Mouse (Mus musculus): ENCODE data around the gene Ccdc170. TPM values are rescaled to one million over a fixed set of nuclear protein-coding genes. Genes with fewer than 3 reads are reported as not detected.
"Not testable (repeated sequence)": the region's sequence is repeated elsewhere in the genome, so short reads cannot be mapped to it uniquely, and the experiment has no call there.

The Ccdc170 gene
- polyA plus RNA-seq, 1 experiment: not detected

GRCm38 (mm10) chr10:4600796-4601474, 118.6 kb downstream of the Ccdc170 start:
- TF ChIP-seq CTCF (IDR thresholded peaks at IDR 0.05; ENCODE audit: insufficient read depth, low read depth, low read length) (no peak), POLR2A (IDR thresholded peaks at IDR 0.05; ENCODE audit: insufficient read depth, low read depth, low read length) (no peak)
- H3K4me1 ChIP-seq (ENCODE audit: control insufficient read depth, insufficient read depth, low read length): no peaks in the 10 kb centered on the region
- H3K4me3 ChIP-seq (ENCODE audit: insufficient read depth, low read depth, low read length): no peak overlapping the region
- WGBS: 73% methylated on average over 2 of the region's 2 CpGs
- no peak overlapping the region for H3K27ac ChIP-seq (ENCODE audit: insufficient read depth, low read depth, low read length)

- not testable (repeated sequence) for H3K4me3 ChIP-seq (ENCODE audit: insufficient read depth, low read depth, low read length); H3K4me1 ChIP-seq (ENCODE audit: control insufficient read depth, insufficient read depth, low read length); H3K27ac ChIP-seq (ENCODE audit: insufficient read depth, low read depth, low read length)
Measured at GRCm38 (mm10) chr10:4601612-4602011, 119.3 kb downstream of the Ccdc170 start.

DNA sequence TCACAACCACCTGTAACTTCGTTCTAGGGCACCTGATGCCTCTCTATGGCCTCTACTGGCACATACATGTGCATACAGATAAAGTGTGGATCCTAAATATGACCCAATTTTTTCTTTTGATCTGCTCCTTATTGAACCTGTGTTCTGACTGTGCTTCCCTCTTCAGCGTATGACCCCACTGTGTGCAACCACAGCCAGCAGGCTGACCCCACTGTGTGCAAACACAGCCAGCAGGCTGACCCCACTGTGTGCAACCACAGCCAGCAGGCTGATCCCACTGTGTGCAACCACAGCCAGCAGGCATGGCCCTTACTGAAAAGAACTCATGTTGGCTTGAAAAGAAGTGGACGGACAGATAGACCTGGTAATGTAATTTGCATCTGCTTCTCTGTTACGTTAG, 120.2 kb downstream of the Ccdc170 start:
- H3K4me3 ChIP-seq (ENCODE audit: insufficient read depth, low read depth, low read length): no peak overlapping the region
- no peak for TF ChIP-seq POLR2A (IDR thresholded peaks at IDR 0.05; ENCODE audit: insufficient read depth, low read depth, low read length)
- TF ChIP-seq CTCF (IDR thresholded peaks at IDR 0.05; ENCODE audit: insufficient read depth, low read depth, low read length): no peak
- H3K27ac ChIP-seq (ENCODE audit: insufficient read depth, low read depth, low read length): no peak overlapping the region
- 74% methylated on average over 4 of the region's 4 CpGs for WGBS
- H3K4me1 ChIP-seq (ENCODE audit: control insufficient read depth, insufficient read depth, low read length): no peaks in the 10 kb centered on the region

- WGBS: 71% methylated on average over 4 of the region's 4 CpGs
- Histone ChIP-seq H3K27ac (ENCODE audit: insufficient read depth, low read depth, low read length) (no peak overlapping the region), H3K4me3 (ENCODE audit: insufficient read depth, low read depth, low read length) (no peak overlapping the region), H3K4me1 (ENCODE audit: control insufficient read depth, insufficient read depth, low read length) (no peaks in the 10 kb centered on the region)
- TF ChIP-seq POLR2A (IDR thresholded peaks at IDR 0.05; ENCODE audit: insufficient read depth, low read depth, low read length) (no peak), CTCF (IDR thresholded peaks at IDR 0.05; ENCODE audit: insufficient read depth, low read depth, low read length) (no peak)
Measured at GRCm38 (mm10) chr10:4604527-4605209, 122.4 kb downstream of the Ccdc170 start.

DNA sequence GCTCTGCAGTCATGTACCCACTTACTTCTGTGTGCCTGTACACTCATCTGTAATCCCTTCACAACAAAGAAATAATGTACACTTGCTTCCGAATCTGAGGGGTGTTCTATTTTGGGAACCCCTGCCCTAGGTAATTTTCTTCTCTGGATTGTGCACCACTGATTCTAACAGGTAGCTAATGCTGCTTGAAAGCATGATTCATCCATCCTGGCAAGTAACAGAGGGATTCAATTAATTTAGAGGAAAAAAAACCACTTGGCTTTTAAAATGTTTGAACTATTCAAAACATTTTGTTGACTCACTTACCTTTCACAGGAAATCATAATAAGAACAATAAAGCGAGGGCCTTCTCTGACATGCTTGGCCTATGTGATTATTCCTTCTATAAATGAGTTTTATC, 127.9 kb downstream of the Ccdc170 start:
- no peak overlapping the region for H3K4me3 ChIP-seq (ENCODE audit: insufficient read depth, low read depth, low read length)
- WGBS: 60% methylated on average over 2 of the region's 2 CpGs
- TF ChIP-seq POLR2A (IDR thresholded peaks at IDR 0.05; ENCODE audit: insufficient read depth, low read depth, low read length): no peak
- TF ChIP-seq CTCF (IDR thresholded peaks at IDR 0.05; ENCODE audit: insufficient read depth, low read depth, low read length): no peak
- H3K27ac ChIP-seq (ENCODE audit: insufficient read depth, low read depth, low read length): no peak overlapping the region
- peaks cover 5% of the 10 kb centered on the region; the same call in 1 of the 2 replicates for H3K4me1 ChIP-seq (ENCODE audit: control insufficient read depth, insufficient read depth, low read length)

DNA sequence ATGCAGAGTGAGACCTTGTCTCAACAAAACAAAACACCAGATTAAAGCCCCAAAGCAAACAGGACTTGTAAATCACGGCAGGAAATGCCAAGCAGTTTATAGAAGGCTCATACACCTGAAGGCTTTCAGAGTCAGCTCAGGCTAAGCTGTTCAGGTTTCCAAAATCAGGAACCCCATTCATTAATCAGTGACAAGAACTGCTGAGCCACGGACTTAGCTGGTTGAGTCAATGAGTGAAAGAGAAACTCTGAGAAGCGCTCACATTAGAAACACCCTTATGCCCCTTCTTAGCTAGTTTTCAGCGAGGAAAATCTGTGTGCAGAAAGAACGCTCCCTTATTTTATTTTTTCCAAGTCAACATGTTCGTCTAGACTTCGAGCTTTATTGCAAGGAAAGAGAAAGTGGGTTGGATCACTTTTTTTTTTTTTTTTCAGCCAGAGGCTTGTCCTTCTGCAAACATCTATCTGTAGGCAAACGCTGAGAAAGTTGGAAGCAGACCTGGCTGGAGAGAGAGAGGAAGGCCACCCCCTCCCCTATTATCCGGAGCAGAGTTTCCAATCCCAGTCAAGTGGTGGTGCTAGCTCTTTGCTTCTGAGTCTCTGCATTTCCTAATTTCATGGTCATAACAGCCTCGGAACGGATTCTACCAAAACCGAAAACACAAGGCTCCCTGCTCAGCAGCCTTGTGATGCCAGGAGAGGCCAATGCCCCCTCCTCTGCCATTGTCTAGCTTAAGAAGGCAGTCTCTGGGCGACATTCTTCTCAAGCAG, 129.3 kb downstream of the Ccdc170 start, which contains the start of gene Esr1:
Gene Esr1, plus strand, starts transcription at position 208 of the 770 bp plus-strand sequence.
- Histone ChIP-seq H3K4me1 (ENCODE audit: control insufficient read depth, insufficient read depth, low read length) (peaks cover 5% of the 10 kb centered on the region; the same call in 1 of the 2 replicates), H3K27ac (ENCODE audit: insufficient read depth, low read depth, low read length) (no peak within 1 kb of the TSS), H3K4me3 (ENCODE audit: insufficient read depth, low read depth, low read length) (peak within 1 kb of the TSS; percentile 25)
- TF ChIP-seq CTCF (IDR thresholded peaks at IDR 0.05; ENCODE audit: insufficient read depth, low read depth, low read length) (no peak), POLR2A (IDR thresholded peaks at IDR 0.05; ENCODE audit: insufficient read depth, low read depth, low read length) (no peak)
- WGBS: 24% methylated on average over 13 of the region's 13 CpGs

Other genes starting within 250 kb of the Ccdc170 start
- not detected in 2 replicates for gene Akap12, start 216.1 kb upstream of the Ccdc170 start, polyA plus RNA-seq (2012; ENCODE audit: insufficient read depth, insufficient read length, low replicate concordance, missing spikeins)
- not detected in 2 replicates for gene Zbtb2, start 94.4 kb upstream of the Ccdc170 start, polyA plus RNA-seq (2012; ENCODE audit: insufficient read depth, insufficient read length, low replicate concordance, missing spikeins)
- not detected in 2 replicates for gene Rmnd1, start 50.1 kb upstream of the Ccdc170 start, polyA plus RNA-seq (2012; ENCODE audit: insufficient read depth, insufficient read length, low replicate concordance, missing spikeins)
- 333 TPM in 1 of 2 replicates, not detected in the other for gene Armt1, start 50.0 kb upstream of the Ccdc170 start, polyA plus RNA-seq (2012; ENCODE audit: insufficient read depth, insufficient read length, low replicate concordance, missing spikeins)
- not detected in 2 replicates for gene Esr1, start 129.1 kb downstream of the Ccdc170 start, polyA plus RNA-seq (2012; ENCODE audit: insufficient read depth, insufficient read length, low replicate concordance, missing spikeins)